ENCODE assay signal across 8 mouse cellular contexts in the genomic region with DNA sequence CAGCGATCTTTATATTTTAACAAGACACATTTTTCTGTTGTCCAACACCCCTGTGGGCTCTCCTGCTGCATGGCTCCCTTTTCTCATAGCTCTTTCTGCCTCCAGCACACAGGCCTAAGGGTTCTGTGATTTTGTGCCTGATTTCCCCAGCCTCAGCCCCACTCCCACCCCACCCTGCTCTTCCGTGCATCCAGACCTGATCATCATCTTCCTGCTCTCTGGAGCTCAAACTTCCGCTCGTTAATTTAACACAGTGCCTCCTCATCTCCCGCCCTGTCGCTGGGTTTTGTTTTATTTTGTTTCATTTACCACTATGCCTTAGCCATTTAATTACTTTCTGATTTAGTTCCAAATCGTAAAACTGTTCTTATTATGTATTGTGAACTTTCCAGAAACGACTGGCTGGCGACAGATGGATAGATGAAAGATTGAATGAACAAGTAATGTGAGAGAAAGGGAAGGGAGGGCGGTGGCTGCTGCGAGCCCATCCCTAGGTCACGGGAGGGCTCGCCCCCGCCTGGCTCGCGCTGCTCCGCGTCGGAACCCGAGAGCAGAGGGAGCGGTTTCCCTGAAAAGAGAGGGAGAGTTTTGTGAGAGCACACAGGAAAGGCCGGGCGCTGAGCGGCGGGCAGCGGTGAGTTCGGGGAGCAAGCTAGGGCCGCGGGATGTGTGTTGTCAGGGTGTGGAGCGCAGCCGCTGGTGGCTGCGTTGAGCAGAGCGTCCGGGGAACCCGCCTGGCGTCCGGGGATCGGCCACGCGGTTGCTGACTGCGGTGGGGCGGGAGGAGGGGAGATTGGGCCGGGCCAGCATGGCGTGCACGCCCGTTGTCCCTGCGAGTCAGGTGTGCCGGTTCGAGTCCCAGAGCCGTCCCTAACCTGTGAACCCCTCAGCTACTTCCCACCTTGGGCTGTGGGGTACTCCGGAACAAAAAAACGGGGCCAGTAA. TPM values are rescaled to one million over a fixed set of nuclear protein-coding genes. Genes with fewer than 3 reads are reported as not detected.
DNase-seq lines count a peak whose midpoint lies in the region; ATAC-seq and TF ChIP-seq lines count a peak whose summit lies in the region.

A gene (plus strand): TSS at position 276 of the 945 bp plus-strand sequence.

- peaks cover 6% of the 10 kb centered on the region for H3K27me3 ChIP-seq in Patski
- no peaks in the 10 kb centered on the region for H3K27me3 ChIP-seq in hindbrain, embryonic 15.5 days

- in situ Hi-C loops in Patski (cut with MboI; ENCODE audit: low pct_unique_long_range_greater_than_20kb): loop anchor here (10.0 kb wide), 1 partner anchor 140 kb away; no protein-coding TSS in a partner anchor

- peak; percentile 99 for ATAC-seq in Patski
- ATAC-seq in hindbrain, embryonic 15.5 days (ENCODE audit: low FRiP score, low read depth): peak; percentile 96

- H3K4me2 ChIP-seq in hindbrain, embryonic 15.5 days: peak within 1 kb of the TSS; percentile 62

- H3K27ac ChIP-seq in hindbrain, embryonic 15.5 days (replicated peaks): peak within 1 kb of the TSS; percentile 89

- POLR2A ChIA-PET in Patski (lab: Charles Lee): no interaction called here

- no peaks in the 10 kb centered on the region for H3K9me3 ChIP-seq in hindbrain, embryonic 15.5 days

- TF ChIP-seq CTCF in Patski (IDR thresholded peaks at IDR 0.05): no peak

- H3K9ac ChIP-seq in hindbrain, embryonic 15.5 days: peak within 1 kb of the TSS; percentile 90

- H3K4me1 ChIP-seq in hindbrain, embryonic 15.5 days (replicated peaks): peaks cover 15% of the 10 kb centered on the region

- 2% methylated on average over 52 of the region's 52 CpGs for WGBS in hindbrain, embryonic 15.5 days

- DNase-seq in Patski (ENCODE audit: low read depth, low spot score): peak; percentile 22
- DNase-seq in cerebellum, postnatal 25 days: peak; percentile 82 to 87
- peak; percentile 72 to 77 for DNase-seq in frontal cortex, postnatal 36 days (ENCODE audit: low spot score in 2 of 2)
- peak; percentile 47 for DNase-seq in left cerebral cortex, adult 11 months (ENCODE audit: low spot score)
- DNase-seq in lung, postnatal 4 days: peak; percentile 86 to 87
- peak; percentile 75 for DNase-seq in retina, postnatal 7 days (ENCODE audit: low read depth, low spot score)
- DNase-seq in urinary bladder, adult 2 months (ENCODE audit: low spot score): peak; percentile 64

- CTCF ChIA-PET in Patski (lab: Charles Lee): interaction anchor here (1.3 kb wide), 1 partner anchor 22 kb away, joined by 4 read pairs; no protein-coding TSS in a partner anchor

- H3K36me3 ChIP-seq in hindbrain, embryonic 15.5 days: peaks cover 9% of the 10 kb centered on the region

- peak within 1 kb of the TSS; percentile 94 for H3K4me3 ChIP-seq in hindbrain, embryonic 15.5 days

RNA-seq across cellular contexts. Expression of the gene that starts here (rescaled TPM):
- polyA plus RNA-seq in Patski (2021): 12.6 TPM
- polyA plus RNA-seq in hindbrain, embryonic 15.5 days (2015; fragmentation: Nextera tagmentation; extraction: Ambion mirVana): 57.2 and 57.3 TPM in 2 replicates
- polyA plus RNA-seq in urinary bladder, adult 2 months (2012; rRNA removed): 16.7 and 23.0 TPM in 2 replicates

Comparison
In these comparisons a context has a peak if more than half of its experiments do, and no peak if none do; other contexts are left out.
1. Peak in every context shown above with its lines: DNase-seq, ATAC-seq, H3K4me3 ChIP-seq and H3K27ac ChIP-seq.
2. DNase-seq: peak in every context shown above with its lines; median percentile 86 in lung, postnatal 4 days; 84 in cerebellum, postnatal 25 days; 75 in retina, postnatal 7 days; 74 in frontal cortex, postnatal 36 days; 64 in urinary bladder, adult 2 months; 47 in left cerebral cortex, adult 11 months; 22 in Patski.